Mouse (Mus musculus) Patski (cell line): ENCODE measurements around the gene Aldh6a1. TPM values are rescaled to one million over a fixed set of nuclear protein-coding genes. Genes with fewer than 3 reads are reported as not detected.

Experiments used
- ATAC-seq: fragments of 100-300 bp; one replicate; pipeline ENCODE4 v1.8.0; 2021
- CTCF ChIA-PET: fragments of 350-600 bp; sonication (Branson Sonifier 250); formaldehyde crosslinking; loops from one replicate; lab custom pipeline; 2022; ENCODE audit warnings: inconsistent platforms; lab: Charles Lee
- POLR2A ChIA-PET: fragments of 350-600 bp; sonication (Branson Sonifier 250); formaldehyde crosslinking; loops from one replicate; lab custom pipeline; 2022; ENCODE audit warnings: antibody characterized with exemption, inconsistent platforms; lab: Charles Lee
- DNase-seq: peaks from one replicate; pipeline ENCODE4 v3.0.0-alpha.2; 2011; ENCODE audit warnings: low read depth, low spot score
- H3K27me3 ChIP-seq: fragments of 371-371 bp; one replicate; pipeline ENCODE4 v1.5.1; 2021
- CTCF ChIP-seq: fragments of 100-300 bp; IDR thresholded peaks from one replicate; pipeline ENCODE4 v1.5.1; 2021
- in situ Hi-C: fragments of 300-500 bp; cut with MboI; formaldehyde crosslinking; loops from 3 replicates; pipeline ENCODE4 v1.11.1; 2018; ENCODE audit warnings: low pct_unique_long_range_greater_than_20kb, mixed read lengths
- polyA plus RNA-seq: library from polyadenylated mRNA; unstranded; gene quantifications from one replicate; pipeline ENCODE4 v1.2.3, GENCODE M21; 2021

The Aldh6a1 gene
- polyA plus RNA-seq, 1 experiment from 2014 or later = 25.0 TPM

DNA sequence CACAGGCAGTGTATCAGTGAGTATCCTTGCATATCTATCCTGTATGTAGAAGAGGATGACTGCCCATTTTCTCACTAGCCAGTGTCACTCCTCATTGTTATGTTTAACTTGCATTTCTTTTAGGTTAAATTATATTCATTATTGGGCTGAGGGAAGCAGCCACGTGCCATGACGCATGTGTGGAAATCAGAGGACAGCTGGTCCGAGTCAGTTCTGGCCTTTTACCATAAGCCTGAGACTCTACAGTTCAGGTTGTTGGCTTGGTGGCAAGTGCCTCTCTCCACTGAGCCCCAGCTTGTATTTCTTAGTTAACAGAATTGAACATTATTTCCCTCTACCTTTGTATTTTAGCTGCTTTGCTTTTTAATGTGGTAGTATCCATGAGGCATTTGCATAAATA, 6.1 kb upstream of the Aldh6a1 start:
- ChIA-PET POLR2A (no interaction called here), CTCF (interaction anchor here (1.3 kb wide), 1 partner anchor 117 kb away, joined by 3 read pairs; no protein-coding TSS in a partner anchor)
- no peak for TF ChIP-seq CTCF
- ATAC-seq = no peak
- DNase-seq = no peak
- in situ Hi-C loops = no loop called here
- H3K27me3 ChIP-seq = no peaks in the 10 kb centered on the region

DNA sequence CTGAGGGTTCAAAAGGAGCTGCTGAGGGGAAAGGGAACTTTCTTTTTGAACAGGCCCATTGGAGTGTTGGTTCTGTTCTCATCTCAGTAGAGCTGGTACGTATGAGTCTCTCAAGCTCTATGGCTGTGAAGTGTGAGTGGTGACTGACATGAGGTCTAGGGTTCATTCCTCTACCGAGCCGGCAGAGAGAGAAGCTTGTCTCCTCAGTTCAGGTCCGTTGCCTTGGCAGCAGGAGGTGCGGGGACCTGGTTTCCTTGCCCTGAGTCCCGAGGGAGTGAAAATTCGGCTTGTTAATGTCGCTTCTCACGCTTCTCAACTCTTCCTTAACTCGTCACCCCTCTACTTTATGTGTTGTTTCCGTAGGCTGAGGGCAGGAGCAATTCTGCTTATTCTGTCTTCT, 997 bp upstream of the Aldh6a1 start:
- in situ Hi-C loops = loop anchor here (5.0 kb wide), 1 partner anchor 104 kb away; no protein-coding TSS in a partner anchor
- no peak for DNase-seq
- ChIA-PET POLR2A (interaction anchor here (1.6 kb wide), 1 partner anchor 13 kb away, joined by 3 read pairs; no protein-coding TSS in a partner anchor), CTCF (no interaction called here)
- no peak for TF ChIP-seq CTCF
- ATAC-seq = no peak
- no peaks in the 10 kb centered on the region for H3K27me3 ChIP-seq

DNA sequence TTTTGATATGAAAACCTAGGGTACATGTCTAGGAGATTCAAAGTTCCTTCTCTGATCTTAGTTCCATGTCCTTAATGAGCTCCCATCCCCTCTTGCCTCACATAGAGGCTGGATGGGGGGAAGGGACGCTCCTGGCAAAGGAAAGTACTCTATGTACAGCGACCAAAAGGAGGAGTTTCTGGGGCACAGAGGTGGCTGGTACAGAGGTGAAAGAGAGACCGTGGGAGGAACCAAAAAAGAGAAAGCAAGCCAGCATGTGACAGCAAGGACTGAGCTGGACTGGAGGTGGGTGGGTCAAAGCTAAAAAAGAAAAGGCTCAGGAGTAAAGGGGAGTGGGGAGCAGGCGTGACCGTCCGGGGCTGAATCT, 470 bp downstream of the Aldh6a1 start:
- ChIA-PET POLR2A (interaction anchor here (1.6 kb wide), 1 partner anchor 15 kb away, joined by 3 read pairs; no protein-coding TSS in a partner anchor), CTCF (no interaction called here)
- DNase-seq = no peak
- in situ Hi-C loops = loop anchor here (5.0 kb wide), 1 partner anchor 103 kb away; no protein-coding TSS in a partner anchor
- no peak for TF ChIP-seq CTCF
- H3K27me3 ChIP-seq = no peaks in the 10 kb centered on the region
- ATAC-seq = no peak

DNA sequence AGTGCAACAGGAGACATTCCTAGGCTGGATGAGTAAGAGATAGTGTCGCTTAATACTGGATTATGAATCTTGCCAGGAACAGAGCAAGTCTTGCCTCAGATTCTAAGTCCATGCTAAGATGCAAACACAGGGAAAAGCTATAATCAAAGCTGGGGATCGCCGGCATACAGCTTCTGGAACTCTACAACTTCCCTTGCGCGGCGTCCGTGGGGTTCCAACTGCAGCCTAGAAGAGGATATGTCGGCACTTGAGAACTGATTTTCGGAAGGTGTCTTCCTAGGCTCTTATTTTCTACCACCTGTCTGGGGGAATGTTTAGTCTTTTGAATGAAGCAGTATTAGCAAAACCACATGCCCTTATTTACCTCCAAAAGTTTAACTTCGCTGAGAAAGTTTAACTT, 917 bp downstream of the Aldh6a1 start:
- in situ Hi-C loops = loop anchor here (5.0 kb wide), 1 partner anchor 103 kb away; no protein-coding TSS in a partner anchor
- H3K27me3 ChIP-seq = no peaks in the 10 kb centered on the region
- POLR2A ChIA-PET = no interaction called here
- DNase-seq = no peak
- no peak for ATAC-seq
- CTCF ChIA-PET = no interaction called here
- TF ChIP-seq CTCF = no peak

DNA sequence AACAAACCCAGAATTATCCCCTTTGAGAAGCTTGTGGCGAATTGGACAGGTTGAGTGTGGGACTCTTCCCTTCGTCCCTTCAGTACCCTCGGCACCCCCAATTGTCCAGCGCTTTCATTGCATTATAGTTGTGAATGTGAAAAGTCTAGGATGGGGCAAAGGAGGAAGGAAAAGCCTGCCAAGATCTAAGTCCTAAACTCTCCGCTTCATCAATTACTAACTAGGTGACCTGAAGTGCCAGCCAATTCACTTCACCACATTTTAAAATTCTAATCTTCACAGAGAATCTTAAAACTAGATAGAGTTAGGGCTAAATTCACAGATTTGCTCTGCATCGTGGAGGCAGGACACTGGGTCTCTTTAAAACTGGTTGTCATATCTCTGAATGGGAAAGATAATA, 2.6 kb downstream of the Aldh6a1 start:
- H3K27me3 ChIP-seq = no peaks in the 10 kb centered on the region
- ATAC-seq (no peak), DNase-seq (no peak)
- CTCF ChIA-PET = interaction anchor here (1.0 kb wide), 1 partner anchor 18 kb away, joined by 3 read pairs; no protein-coding TSS in a partner anchor
- POLR2A ChIA-PET = interaction anchor here (0.8 kb wide), 1 partner anchor 31 kb away, joined by 3 read pairs; no protein-coding TSS in a partner anchor
- TF ChIP-seq CTCF = no peak
- in situ Hi-C loops = no loop called here

DNA sequence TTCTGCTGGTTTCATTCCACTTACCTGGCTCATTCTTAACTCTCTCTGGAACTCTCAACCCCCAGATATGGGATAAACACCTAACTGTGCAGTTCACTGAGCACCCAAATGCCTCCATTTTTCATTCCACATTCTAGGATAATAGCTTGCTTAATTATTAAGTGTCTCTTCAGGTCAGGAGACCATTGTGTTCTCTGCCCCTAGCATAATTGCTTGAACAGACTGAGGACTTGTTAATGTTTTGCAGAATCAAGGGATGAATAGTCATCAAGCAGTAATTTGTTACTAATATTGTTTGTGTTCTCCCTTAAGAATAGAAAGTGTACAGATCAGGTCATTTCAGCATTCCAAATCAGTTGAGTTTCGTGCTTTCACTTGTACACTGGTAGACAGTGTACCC, 3.4 kb downstream of the Aldh6a1 start:
- H3K27me3 ChIP-seq = no peaks in the 10 kb centered on the region
- ChIA-PET CTCF (interaction anchor here (1.0 kb wide), 1 partner anchor 17 kb away, joined by 3 read pairs; no protein-coding TSS in a partner anchor), POLR2A (interaction anchor here (0.8 kb wide), 1 partner anchor 30 kb away, joined by 3 read pairs; no protein-coding TSS in a partner anchor)
- no peak for TF ChIP-seq CTCF
- DNase-seq (no peak), ATAC-seq (no peak)
- in situ Hi-C loops = no loop called here

DNA sequence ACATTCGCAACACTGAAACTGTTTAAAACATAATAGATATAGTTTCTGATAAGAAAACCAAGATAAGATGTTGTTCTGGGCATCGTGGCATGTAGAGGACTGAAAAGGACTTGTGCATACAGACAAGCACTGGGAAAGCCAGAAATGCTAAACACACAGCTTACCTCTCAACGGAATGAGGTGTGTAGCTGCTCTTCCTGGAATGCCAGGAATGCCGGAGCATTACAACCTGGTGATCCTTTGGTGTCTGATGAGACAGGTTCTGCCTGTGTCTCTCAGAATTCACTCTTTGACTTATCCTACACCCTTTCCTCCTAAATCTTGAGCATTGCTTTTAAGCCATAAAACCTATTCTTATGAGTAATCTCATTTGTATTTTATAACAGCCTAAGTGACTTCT, 8.3 kb downstream of the Aldh6a1 start:
- TF ChIP-seq CTCF = no peak
- in situ Hi-C loops = no loop called here
- ChIA-PET POLR2A (interaction anchor here (0.5 kb wide), 1 partner anchor 98 kb away, joined by 3 read pairs; no protein-coding TSS in a partner anchor), CTCF (interaction anchor here (1.0 kb wide), 1 partner anchor 12 kb away, joined by 3 read pairs; no protein-coding TSS in a partner anchor)
- ATAC-seq (no peak), DNase-seq (no peak)
- no peaks in the 10 kb centered on the region for H3K27me3 ChIP-seq

DNA sequence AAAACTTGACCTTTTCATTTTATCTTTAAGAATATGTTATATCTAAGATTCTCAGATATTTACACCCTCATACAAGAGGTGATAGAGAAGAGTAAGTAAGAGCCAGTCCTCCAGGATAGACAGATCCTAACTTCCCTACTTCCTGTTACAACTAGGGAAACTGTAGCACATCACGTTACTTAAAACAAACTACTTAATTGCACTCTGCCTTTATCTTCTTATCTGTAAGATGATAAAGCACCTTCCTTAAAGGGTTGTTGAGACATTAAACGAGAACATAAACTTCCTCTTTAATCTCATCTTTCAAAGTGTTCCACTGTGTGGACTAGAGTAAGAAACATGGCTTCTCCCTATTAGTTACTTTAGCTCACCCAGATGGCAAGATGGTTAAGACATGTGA, 12.1 kb downstream of the Aldh6a1 start:
- in situ Hi-C loops = no loop called here
- no peak for TF ChIP-seq CTCF
- no peak for DNase-seq
- ChIA-PET POLR2A (no interaction called here), CTCF (no interaction called here)
- H3K27me3 ChIP-seq = no peaks in the 10 kb centered on the region
- ATAC-seq = no peak

DNA sequence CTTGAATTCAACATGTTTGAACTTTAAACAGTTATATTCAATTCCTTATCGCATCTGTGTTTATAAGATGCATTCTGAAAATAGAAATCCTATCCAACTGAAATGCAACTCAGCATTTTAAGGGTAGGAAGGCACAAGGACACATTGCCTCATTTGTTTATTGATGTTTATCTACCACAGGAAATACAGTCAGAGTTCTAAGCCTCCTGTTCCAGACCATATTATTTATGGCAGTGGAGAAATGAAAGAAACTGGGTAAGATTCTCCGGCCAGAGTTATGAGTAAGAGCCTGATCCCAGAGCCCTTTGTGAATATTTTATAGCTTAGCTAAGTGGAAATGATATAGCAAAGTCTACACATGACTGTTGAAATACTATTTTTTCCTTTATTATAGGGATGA, 21.0 kb downstream of the Aldh6a1 start:
- ChIA-PET CTCF (interaction anchor here (1.0 to 1.2 kb wide), 2 partner anchors 13 to 18 kb away, joined by 3 read pairs; no protein-coding TSS in a partner anchor), POLR2A (no interaction called here)
- H3K27me3 ChIP-seq = no peaks in the 10 kb centered on the region
- no peak for TF ChIP-seq CTCF
- no peak for ATAC-seq
- in situ Hi-C loops = no loop called here
- no peak for DNase-seq

DNA sequence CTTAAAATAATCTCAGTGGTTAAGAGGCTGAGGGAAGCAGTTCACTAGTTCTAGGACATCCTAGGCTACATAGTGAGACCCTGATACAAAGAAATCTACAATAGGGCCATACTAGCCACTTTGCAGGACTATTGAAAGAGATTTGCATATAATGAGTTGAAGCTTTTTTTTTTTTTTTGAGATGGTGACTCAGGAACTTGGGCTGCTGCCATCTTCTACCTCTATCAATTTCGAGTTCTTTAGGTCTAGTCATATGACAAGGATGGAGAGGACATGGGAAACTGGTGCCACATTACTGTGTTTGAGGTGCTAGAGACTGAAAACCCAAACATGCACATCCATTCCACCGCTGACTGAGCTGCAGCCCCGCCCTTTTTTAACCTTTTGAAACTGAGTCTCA, 26.8 kb downstream of the Aldh6a1 start:
- ChIA-PET CTCF (no interaction called here), POLR2A (no interaction called here)

DNA sequence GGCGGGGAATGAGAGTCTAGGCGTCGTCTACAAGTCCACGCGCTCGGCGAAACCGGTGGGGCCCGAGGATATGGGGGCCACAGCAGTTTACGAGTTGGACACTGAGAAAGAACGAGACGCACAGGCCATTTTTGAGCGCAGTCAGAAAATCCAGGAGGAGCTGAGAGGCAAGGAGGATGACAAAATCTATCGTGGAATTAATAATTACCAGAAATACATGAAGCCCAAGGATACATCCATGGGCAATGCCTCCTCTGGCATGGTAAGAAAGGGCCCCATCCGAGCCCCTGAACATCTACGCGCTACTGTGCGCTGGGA, 33.2 kb downstream of the Aldh6a1 start:
- ChIA-PET POLR2A (interaction anchor here (0.8 kb wide), 1 partner anchor 30 kb away, joined by 3 read pairs; no protein-coding TSS in a partner anchor), CTCF (interaction anchor here (1.4 kb wide), 1 partner anchor 19 kb away, joined by 4 read pairs; no protein-coding TSS in a partner anchor)
- no peak for TF ChIP-seq CTCF
- in situ Hi-C loops = no loop called here
- H3K27me3 ChIP-seq = no peaks in the 10 kb centered on the region
- ATAC-seq (no peak), DNase-seq (no peak)

More for the DNA sequence above, 26.8 kb downstream of the Aldh6a1 start:
- in situ Hi-C loops = no loop called here
- H3K27me3 ChIP-seq = no peaks in the 10 kb centered on the region
- no peak for TF ChIP-seq CTCF
- DNase-seq (no peak), ATAC-seq (no peak)
